Comparison of ENCODE assay signal across 13 mouse cellular contexts in genomic region chr6:96349446-96350025, GRCm38 (mm10).
DNase-seq lines count a peak whose midpoint lies in the region; TF ChIP-seq lines count a peak whose summit lies in the region.
"Had no signal": no experiment of that assay in that cellular context is flagged by ENCODE, and none has a peak within 500 bp of the region (broad histone marks: within the 10 kb centered on the region; RNA-seq: fewer than 3 reads in every experiment).

No protein-coding gene starts in this region.

- DNase-seq in brain, adult 2 months (ENCODE audit: low read depth, low spot score), result peak; percentile 90
- DNase-seq in frontal cortex, adult 2 months (ENCODE audit: extremely low spot score in 1 of 2, low spot score in 1 of 2), result peak; percentile 80 to 87
- peak; percentile 28 to 32 for DNase-seq in layer of hippocampus, postnatal 10 days (ENCODE audit: low spot score in 2 of 2)
- DNase-seq in right cerebral cortex, adult 18-20 months, result peak; percentile 71
- no peak for DNase-seq in gastrocnemius, adult 2 months
- no peak for DNase-seq in MN1 (ENCODE audit: low spot score)
- no peak for DNase-seq in thymus, postnatal 36 days
- DNase-seq: cerebellum, adult 18-20 months; kidney, adult 18-20 months; thymus, adult 18-20 months had no signal

- no peak overlapping the region for H3K27ac ChIP-seq in gastrocnemius, adult 2 months
- H3K27ac ChIP-seq: heart, embryonic 10.5 days; hindbrain, embryonic 14.5 days; lung, embryonic 15.5 days had no signal

- no peak overlapping the region for H3K4me3 ChIP-seq in gastrocnemius, adult 2 months
- H3K4me3 ChIP-seq: heart, embryonic 10.5 days; lung, embryonic 15.5 days had no signal

- no peak for TF ChIP-seq CTCF in gastrocnemius, adult 2 months (IDR thresholded peaks at IDR 0.05)

- intact Hi-C loops in gastrocnemius, adult 2 months (cut with DNase I), result no loop called here

Comparison
In these comparisons a context has a peak if more than half of its experiments do, and no peak if none do; other contexts are left out.
1. DNase-seq: peak in brain, adult 2 months (single experiment), frontal cortex, adult 2 months (2 of 2), layer of hippocampus, postnatal 10 days (2 of 2) and right cerebral cortex, adult 18-20 months (single experiment); none in gastrocnemius, adult 2 months (single experiment), MN1 (single experiment) and thymus, postnatal 36 days (0 of 2).